Mouse (Mus musculus) lung, postnatal 25 days (tissue): ENCODE measurements at regions not wholly inside any gene's neighbourhood (a gene's known extent, or its start where the extent isn't known, plus 50 kb on each side); places are given as distances from the start of the nearest gene placed in this dataset.
"Not testable (repeated sequence)": the region's sequence is repeated elsewhere in the genome, so short reads cannot be mapped to it uniquely, and the experiment has no call there.

Source experiments
- DNase-seq: peaks from one replicate; pipeline ENCODE4 v3.0.0; 2022; ENCODE audit warnings: low spot score

DNA sequence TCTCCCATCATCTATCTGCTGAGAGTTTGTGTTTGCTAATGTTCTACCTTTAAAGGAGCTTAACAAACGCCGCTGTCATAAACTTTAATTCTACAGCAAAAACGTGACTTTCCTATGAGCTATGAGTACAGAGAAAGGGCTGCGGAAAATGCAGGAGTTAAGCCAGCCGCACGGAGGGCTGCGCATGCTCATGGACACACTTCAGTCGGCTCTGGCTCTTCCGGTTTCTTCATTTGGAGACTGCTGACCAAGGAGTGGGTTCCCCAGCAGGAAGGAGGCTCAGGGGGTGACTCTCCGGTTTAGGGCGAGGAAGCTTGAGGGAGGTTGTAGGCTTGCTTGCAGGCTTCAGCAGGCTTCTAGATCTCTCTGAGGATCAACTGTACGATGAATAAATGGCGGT is 59.3 kb downstream of the Sox2 start:
- no peak for DNase-seq

DNA sequence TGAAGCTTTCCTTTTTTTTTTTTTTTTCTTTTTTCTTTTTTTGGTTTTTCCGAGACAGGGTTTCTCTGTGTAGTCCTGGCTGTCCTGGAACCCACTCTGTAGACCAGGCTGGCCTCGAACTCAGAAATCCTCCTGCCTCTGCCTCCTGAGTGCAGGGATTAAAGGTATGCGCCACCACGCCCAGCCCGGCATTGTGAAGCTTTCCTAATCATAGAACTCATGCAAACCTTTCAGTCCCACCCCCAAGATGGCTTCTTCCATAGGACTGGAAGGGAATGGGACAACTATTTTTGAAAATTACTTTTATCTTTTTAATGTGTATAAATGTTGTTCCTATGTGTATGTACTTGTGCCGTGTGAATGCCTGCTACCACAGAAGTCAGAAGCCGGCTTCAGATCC is 61.9 kb downstream of the Sox2 start:
- DNase-seq, result not testable (repeated sequence)

DNA sequence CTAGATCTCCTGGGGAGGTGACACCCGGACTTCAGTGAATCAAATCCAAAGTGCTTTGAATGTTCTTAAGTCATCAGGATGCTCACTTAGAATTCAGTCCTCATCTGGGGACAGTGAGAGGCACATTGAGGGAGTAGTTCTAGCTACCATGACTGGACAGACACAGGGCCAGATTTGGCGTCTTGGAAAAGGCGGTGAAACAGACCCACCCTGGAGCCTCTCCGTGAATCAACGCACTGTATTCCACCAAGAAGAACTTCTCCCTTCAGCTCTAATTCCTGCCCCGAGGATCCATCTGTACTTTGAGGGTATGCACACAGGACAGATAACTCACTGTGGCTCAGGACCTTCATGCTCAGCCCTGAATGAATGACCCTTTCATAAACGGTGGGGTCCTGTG is 72.3 kb downstream of the Sox2 start:
- DNase-seq, result no peak

DNA sequence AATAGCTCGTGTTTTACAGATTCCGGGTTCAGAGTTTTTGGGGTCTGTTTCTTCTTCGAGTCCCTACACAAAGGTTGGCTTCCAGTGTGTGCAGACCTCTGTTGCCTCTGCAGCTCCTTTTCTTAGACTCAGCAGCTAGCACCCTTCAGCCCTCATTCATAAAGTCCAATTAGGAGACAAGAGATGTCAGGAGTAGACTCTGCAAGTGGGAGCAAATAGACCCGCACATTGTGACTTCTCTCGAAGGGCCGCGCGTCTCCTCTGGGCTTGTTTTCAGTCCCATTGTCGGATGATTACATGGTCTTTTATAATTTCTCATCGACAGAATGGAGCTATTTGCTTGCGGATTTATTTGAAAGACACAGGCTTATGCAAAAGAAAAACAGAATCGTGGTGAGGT is 76.8 kb downstream of the Sox2 start:
- DNase-seq, result no peak

DNA sequence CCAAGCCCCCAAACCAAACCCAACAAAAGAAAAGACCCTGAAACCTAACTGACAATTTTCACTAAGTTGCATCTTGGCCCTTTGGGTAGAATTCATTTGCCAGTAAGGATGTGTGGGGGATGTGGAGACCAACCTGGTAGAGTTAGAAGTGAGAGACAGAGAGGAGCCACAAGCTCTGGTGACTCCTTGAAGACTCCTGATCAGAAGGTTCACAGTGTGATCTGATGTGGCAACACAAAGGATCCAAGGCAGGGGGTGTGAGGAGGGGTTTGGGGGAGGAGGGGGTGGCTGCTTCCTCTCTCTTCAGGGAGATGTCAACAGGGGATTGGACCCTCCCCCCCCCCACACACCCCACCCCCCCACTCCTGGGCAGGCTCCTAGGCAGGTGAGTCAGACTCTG is 78.1 kb downstream of the Sox2 start:
- DNase-seq, result no peak

DNA sequence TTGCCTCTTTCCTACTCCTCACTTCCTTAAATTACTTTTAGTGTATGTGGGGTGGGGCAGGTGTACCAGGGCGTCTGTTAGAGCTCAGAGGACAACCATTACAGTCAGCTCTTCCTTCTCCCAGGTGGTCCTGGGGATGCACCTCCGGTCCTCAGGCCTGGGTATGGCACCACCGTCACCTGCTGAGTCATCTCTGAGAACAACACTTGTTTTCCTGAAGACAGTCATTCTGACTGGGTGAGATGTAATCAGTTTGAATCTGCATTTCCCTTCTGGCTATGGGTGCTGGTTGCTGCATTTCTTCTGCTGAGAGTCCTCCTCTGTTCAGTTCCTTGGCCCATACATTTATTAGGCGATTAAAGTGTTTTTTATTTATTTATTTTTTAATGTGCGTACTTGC is 84.8 kb downstream of the Sox2 start:
- no peak for DNase-seq

DNA sequence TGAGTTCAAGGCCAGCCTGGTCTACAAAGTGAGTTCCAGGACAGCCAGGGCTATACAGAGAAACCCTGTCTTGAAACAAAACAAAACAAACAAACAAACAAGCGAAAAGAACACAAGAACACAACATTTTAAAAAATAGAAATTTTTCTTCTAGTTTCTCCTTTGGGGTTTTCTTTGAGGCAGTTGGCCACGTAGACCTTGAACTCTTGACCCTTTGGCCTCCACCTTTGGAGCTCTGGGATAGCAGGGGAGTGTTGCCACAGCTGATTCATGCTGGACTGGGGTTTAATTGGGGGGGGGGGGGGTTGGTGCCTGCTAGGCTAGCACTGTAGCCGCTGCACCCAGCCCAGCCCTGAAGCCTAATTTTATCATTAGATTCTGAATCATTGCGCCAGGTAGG is 87.8 kb downstream of the Sox2 start:
- no peak for DNase-seq

DNA sequence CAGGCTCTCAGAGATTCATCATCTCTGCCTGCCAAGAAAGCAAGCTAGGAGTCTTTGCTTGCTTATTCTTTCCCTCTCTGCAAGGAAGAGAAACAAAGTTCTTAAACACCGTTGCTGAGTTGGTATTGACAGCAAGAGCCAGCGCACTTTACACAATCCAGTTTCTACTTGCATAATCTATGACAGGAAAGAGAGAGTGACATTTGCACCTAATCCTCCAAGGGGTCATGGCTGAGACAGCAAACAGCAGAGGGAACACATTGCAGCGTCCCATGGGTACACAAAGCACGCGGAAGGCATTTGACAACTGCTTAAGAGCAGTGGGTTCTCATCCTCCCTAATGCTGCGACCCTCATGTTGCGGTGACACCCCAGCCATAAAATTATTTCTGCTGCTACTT is 88.7 kb downstream of the Sox2 start:
- DNase-seq, result no peak

DNA sequence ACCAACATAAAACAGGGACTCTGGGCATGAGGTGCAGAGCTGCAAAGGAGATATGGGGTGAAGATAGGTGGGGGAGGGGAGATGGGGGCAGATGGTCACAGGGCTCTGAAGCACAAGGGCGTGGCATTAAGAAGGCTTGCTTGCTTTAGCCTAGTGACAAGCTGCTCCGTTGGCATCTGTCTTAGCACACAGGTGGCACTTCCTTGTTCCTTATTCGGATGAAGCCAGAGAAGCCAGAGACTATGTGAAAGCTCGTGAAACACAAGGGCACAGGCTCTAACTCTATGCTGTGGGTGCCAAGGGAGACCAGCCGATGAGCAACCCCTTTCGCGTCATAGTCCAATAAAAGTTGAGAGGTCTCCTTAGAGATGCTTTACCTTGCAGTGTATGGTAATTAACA is 89.5 kb downstream of the Sox2 start:
- no peak for DNase-seq

DNA sequence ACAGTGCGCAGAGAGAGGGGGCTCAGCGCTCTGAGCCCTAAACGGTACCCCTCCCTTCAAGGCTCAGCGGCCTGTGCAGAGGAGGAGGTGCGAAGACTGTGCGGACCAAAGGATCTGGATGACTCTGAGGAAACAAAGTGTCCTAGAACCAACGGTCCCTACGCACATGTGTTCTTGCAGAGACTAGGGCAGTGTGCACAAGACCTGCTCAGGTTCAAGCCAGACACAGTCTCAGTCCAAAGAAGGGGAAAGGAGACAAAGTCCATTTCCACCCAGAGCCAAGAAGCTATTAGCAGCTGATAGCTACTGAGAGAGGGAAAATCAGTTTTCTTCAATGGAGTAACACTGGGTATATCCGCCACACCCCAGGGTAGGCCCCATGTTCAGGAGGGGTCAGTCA is 89.9 kb downstream of the Sox2 start:
- DNase-seq, result no peak

DNA sequence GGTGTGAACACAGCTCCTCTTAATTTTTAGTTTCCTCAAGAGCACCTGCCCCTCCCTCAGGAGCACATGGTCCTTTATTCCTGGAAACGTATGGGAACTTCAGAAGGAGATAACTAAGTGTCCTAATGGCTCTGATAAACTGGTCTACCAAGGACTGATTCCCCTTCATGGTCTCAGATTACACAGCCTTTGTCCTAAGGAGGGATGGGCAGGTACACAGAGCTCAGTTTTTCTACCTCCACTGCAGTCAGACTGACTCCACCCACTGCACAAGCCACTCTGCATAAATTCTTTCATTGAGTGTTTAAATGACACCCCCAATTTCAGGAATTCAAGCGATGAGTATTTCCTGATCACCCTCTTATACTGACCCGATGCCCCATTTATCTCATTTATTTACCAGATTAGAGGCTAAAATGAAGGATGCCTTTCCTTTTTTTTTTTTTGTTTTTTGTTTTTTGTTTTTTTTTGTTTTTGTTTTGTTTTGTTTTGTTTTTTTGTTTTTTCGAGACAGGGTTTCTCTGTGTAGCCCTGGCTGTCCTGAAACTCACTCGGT is 95.1 kb downstream of the Sox2 start:
- DNase-seq, result no peak

DNA sequence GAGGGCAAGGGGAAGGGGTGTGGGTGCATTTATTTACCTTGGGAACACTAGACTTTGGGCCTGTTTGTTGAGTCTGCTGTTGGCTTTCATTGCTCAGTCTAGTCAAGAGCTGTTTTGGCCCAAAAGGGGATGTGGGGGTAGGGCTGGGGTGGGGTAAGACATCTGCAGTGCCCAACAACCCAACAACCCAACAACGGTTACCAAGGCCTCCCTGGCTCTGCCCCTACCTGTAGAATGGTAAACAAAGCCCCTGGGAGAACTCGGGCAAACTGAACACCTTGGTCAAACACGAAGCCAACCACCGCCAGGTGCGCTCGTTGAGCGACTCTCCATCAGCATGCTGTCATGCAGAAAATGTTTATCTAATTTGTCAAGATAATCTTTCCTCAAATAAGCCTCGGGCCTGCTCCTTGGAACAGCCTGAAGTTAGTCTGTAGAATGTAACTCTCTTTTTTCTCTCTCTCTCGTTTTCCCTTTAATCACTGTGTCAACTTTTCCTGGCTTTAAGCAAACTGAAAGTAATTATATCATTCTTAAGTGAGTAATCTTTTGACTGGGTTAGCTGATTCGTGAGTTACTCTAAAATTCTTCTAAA is 97.4 kb downstream of the Sox2 start:
- peak; percentile 66 for DNase-seq

DNA sequence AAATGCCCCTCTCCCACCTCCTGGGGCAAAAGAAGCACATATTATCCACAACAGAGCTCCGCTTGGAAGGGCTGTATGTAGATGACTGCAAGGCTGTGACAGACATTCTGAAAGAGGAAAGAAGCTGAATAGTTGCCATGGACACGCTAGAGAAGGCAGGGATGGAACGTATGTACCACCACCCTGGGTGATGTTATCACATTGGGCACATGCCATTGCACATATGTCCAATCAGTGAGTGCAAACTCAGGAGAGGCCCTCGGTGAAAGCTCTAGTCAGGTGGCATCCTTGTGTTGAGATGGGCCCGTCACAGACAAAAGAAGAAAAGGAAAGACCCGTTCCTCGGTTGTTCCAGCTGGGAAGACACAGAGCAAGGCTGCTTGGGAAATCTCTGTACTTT is 99.8 kb downstream of the Sox2 start:
- DNase-seq, result no peak

DNA sequence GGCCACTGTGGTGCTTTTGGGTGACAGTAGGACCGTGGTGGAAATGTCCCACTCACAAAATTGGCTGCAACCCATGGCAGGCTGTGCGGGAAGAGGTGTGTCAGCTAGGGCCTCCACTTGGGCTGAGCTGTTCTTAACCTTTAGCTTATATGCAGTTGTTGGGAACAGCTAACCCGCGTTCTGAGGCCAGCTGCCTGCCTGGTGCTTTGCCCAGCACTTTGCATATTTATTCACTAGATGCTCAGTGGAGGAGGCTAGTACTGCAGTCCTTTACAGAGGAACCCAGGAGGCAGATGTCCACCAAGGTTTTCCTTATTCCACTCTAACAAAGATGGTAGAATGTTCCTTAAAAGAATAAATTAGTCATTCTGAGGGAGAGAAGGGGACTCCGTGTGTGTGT is 101.3 kb downstream of the Sox2 start:
- peak; percentile 29 for DNase-seq

DNA sequence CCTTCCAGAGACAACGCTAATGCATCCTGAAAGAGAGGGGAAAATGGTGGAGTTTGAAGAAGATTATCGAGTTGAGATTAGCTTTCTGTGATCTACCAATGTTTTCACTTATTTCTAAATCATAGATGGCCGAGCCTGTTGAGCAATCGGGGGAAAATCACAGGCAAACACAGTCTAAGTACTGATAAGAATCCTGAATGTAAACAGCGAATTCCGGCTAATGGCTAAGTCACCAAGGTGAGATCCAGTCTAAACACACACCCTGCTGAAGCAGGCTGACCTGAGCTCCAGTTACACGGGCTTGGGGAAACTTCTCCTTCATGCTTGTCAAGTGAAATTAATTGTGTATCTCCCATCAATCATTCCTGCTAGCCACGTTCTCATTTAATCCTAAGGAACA is 103.4 kb downstream of the Sox2 start:
- peak; percentile 79 for DNase-seq

DNA sequence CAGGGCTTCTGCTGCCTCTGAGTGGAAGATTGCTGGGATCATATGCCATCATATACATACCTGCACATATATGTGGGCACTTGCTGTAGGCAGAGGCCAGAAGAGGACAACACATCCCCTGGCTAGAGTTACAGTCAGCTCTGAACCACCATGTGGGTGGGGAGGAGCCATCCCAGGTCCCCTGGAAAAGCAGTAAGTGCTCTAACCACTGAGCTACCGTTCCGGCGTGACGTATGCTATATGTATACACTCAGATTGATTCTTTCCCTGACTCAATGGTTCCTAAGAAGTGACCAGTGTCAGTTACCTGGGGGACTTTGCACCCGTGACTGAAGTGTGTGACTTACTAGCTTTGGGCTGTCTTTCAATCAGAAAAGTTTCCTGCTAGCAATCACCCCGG is 104.6 kb downstream of the Sox2 start:
- no peak for DNase-seq

DNA sequence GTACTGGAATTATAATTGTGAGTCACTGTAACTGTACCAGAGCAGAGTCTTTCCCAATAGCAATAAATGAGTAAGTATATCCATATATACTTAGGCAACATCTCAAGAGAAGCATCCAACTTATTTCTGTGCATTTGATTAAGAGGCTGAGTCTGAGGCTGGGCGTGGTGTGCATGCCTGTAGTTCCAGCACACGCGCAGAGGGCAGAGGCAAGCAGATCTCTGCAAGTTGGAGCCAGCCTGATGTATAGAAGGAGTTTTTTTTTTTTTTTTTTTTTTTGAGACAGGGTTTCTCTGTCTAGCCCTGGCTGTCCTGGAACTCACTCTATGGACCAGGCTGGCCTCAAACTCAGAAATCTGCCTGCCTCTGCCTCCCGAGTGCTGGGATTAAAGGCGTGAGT is 105.1 kb downstream of the Sox2 start:
- DNase-seq, result not testable (repeated sequence)

DNA sequence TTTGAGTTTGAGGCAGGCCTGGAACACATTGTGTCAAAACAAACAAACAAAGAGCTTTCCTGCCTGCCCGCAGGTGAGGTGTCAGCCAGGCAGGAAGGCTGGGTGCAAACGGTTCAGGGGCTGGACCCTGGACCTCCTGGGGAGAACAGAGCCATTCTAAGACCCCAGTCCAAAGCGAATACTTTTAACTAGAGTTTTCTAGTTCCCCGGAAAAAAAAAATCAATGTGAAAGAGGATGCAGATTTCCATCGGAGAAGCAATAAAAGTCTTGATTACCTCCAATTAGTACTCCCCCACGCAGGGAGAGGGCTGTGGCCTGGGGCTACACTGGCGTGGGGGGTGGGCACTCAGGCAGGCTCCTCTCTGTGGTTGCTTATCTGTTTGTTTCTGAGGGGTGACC is 106.4 kb downstream of the Sox2 start:
- DNase-seq, result no peak

DNA sequence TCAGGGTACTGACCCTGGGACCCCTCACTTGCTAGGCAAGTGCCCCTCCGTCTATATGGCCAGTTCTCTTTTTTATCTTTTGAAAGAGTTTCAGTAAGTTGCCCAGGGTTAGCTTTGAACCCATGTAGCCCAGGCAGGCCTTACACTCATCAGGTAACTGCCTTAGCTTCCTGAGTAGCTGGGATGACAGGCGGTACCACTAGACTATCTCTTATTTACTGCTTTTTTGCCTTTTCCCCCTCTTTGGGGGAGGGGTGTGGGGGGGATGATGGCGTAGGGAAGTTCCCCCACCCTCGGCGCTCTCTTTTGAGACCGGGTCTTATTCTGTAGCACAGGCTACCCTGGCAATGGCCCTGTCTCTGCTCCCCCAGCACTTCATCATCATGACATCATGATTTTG is 106.9 kb downstream of the Sox2 start:
- DNase-seq, result no peak

DNA sequence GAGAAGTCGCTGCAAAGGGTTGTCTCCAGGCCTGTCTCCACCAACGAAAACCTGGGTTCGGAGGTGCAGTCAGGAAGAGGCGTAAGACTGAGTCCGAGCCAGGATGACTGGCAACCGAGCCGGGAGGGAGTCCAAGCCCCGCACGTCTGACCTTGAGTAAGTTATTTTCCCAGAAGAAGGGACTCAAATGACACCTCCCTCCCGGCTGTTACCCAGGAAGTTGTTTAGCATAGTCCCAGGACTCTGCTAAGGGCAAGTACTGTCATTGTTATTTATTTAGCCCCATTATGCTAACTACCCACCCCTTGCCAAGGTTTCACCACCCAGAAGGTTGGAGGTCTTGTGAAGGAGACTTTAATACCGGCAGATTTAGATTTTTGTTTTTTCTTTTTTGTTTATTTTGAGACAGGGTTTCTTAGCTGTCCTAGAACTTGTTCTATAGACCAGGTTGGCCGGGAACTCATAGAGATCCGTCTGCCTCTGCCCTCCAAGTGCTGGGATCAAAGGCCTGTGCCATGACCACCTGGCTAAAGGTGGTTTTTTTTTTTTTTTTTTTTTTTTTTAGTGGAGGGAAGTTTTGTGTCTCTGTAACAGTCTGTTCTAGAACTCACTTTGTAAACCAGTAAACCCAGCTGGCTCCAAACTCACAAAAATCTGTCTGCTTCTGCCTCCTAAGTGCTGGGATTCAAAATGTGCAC is 107.8 kb downstream of the Sox2 start:
- no peak for DNase-seq

DNA sequence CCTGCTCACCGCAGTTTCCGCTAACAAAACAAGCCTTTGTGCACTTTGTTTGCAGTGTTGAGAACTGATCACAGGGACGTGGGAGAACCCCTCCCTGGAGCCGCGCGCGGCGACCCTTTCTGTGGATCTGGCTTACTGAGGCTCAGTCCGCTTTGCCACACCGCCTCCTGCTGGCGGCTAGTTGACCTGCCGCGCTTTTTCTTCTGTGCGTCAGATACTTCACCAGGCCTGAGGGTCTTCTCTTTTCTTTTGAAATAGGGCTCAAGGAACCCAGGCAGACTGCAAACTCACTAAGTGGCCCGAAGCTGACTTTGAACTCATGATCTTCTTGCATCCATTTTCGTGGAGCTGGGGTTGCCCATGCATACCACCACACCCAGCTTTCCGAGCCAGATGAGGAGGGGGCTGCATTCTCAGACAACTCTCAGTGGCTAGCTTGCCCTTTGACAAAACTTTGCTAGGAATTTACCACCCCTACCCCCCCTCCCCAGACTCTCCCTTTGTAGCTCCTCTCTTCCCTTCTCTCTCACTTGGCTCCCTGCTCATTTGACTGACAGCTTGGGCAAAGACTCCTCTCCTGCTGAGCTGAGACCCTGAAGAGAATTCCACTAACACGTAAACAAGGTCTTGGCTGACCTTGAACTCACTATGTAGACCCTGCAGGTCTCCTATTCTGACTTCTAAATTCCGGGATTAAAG is 109.9 kb downstream of the Sox2 start:
- DNase-seq, result no peak

DNA sequence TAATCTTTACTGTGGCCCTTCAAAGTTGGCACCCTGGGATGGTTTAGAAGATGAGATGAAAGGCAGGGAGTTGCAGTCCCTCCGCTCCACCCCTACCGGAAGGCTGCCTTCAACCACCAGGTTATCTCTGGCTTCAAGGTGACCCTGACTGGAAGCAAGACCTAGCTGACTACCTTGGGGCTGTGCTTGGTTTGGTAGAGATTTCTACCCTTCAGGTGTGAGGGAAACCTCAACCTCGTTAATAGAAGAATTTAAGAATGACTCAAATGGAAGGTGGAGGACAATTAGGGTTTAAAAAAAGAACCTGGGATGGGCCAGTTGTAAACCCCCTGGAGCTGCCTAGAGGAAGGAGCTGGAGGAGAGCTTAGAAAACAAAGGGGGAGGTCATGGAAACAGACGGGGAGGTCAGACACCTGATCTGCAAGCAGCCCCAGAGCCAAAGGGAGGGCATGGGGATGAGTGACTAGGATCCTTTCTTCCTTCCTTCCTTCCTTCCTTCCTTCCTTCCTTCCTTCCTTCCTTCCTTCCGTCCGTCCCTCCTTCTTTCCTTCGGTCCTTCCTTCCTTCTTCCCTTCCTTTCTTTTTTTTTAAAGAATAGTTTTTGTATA is 111.1 kb downstream of the Sox2 start:
- DNase-seq, result no peak

DNA sequence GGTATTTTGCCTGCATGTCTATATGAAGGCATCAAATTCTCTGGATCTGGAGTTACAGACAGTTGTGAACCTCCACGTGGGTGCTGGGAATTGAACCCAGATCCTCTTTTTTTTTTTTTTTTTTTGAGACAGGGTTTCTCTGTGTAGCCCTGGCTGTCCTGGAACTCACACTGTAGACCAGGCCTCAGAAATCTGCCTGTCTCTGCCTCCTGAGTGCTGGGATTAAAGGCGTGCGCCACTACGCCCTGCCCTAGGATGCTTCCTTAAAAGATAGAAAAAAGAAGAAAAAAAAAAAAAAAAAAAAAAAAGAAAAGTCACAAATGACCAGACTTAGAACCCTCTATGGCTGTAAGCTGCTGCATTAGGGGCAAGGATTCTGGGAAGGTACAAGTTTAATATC is 111.6 kb downstream of the Sox2 start:
- DNase-seq, result no peak
